Mouse (Mus musculus): ENCODE results near the gene Sis. TPM values are rescaled to one million over a fixed set of nuclear protein-coding genes. Genes with fewer than 3 reads are reported as not detected.

Sis gene
- polyA plus RNA-seq, 1 experiment from 2014 or later: not detected

Other genes starting within 250 kb of the Sis start
- 0.17 and 0.41 TPM in 2 replicates for gene Slitrk3, start 89.9 kb upstream of the Sis start, polyA plus RNA-seq (2016; fragmentation: Nextera tagmentation; extraction: Ambion mirVana)